In genomic region chr17:90454738-90455408, GRCm38 (mm10) we compare ENCODE assay signal across 8 mouse cellular contexts.
DNase-seq lines count a peak whose midpoint lies in the region; ATAC-seq and TF ChIP-seq lines count a peak whose summit lies in the region.

No protein-coding gene starts in this region.

- peak overlapping the region; percentile 93 for H3K4me2 ChIP-seq in hindbrain, embryonic 12.5 days (replicated peaks)
- H3K4me2 ChIP-seq in liver, postnatal 0 days (ENCODE audit: low read depth, low read length): peak overlapping the region; percentile 20; the same call in 1 of the 2 replicates

- TF ChIP-seq CTCF in testis, adult 2 months (IDR thresholded peaks at IDR 0.05; ENCODE audit: control insufficient read depth, insufficient read depth, insufficient replicate concordance, low read depth, low read length): no peak
- TF ChIP-seq CTCF in liver, postnatal 0 days (IDR thresholded peaks at IDR 0.05; ENCODE audit: low read depth): no peak

- DNase-seq in gastrocnemius, postnatal 10 days: peak; percentile 6
- no peak for DNase-seq in gastrocnemius, adult 18-20 months (ENCODE audit: low spot score)
- no peak for DNase-seq in testis, postnatal 14 days (ENCODE audit: low spot score)
- DNase-seq in liver, postnatal 0 days: peak; percentile 11
- peak; percentile 2 for DNase-seq in splenic B cell, adult 2 months (ENCODE audit: low read depth, low spot score)
- no peak for DNase-seq in T-cell, adult 2 months (ENCODE audit: low spot score)

- peaks cover 9% of the 10 kb centered on the region for H3K4me1 ChIP-seq in testis, adult 2 months (ENCODE audit: control insufficient read depth, insufficient read depth, low read length)
- peaks cover 16% of the 10 kb centered on the region for H3K4me1 ChIP-seq in hindbrain, embryonic 12.5 days
- no peaks in the 10 kb centered on the region for H3K4me1 ChIP-seq in liver, postnatal 0 days (ENCODE audit: insufficient read depth)

- no peak overlapping the region for H3K27ac ChIP-seq in testis, adult 2 months (ENCODE audit: control insufficient read depth, insufficient read depth, low read depth, low read length)
- peak overlapping the region; percentile 74 for H3K27ac ChIP-seq in hindbrain, embryonic 12.5 days
- H3K27ac ChIP-seq in liver, postnatal 0 days (ENCODE audit: low read depth): no peak overlapping the region

- no peaks in the 10 kb centered on the region for H3K36me3 ChIP-seq in testis, adult 2 months (ENCODE audit: control insufficient read depth, insufficient read depth, low read length)
- no peaks in the 10 kb centered on the region for H3K36me3 ChIP-seq in hindbrain, embryonic 12.5 days
- no peaks in the 10 kb centered on the region for H3K36me3 ChIP-seq in liver, postnatal 0 days (replicated peaks; ENCODE audit: insufficient read depth, low read length)
- H3K36me3 ChIP-seq in splenic B cell, adult 2 months (ENCODE audit: control insufficient read depth, insufficient read depth, low read length, poor library complexity, severe bottlenecking): no peaks in the 10 kb centered on the region

- no peak for TF ChIP-seq POLR2A in testis, adult 2 months (IDR thresholded peaks at IDR 0.05; ENCODE audit: control insufficient read depth, low read depth, low read length)

- peak; percentile 70 for ATAC-seq in hindbrain, embryonic 12.5 days (ENCODE audit: low FRiP score)
- ATAC-seq in liver, postnatal 0 days: no peak

- peak overlapping the region; percentile 11 for H3K4me3 ChIP-seq in testis, adult 2 months (ENCODE audit: control insufficient read depth, low read depth, low read length)
- H3K4me3 ChIP-seq in hindbrain, embryonic 12.5 days: peak overlapping the region; percentile 62
- H3K4me3 ChIP-seq in liver, postnatal 0 days (ENCODE audit: low read depth, low read length): peak overlapping the region; percentile 26

- 0% methylated on average over 40 of the region's 41 CpGs for WGBS in hindbrain, embryonic 12.5 days
- under 1% methylated on average over 38 of the region's 41 CpGs for WGBS in liver, postnatal 0 days (ENCODE audit: insufficient replicate concordance)

- peaks cover 3% of the 10 kb centered on the region for H3K27me3 ChIP-seq in testis, adult 2 months (ENCODE audit: control insufficient read depth, insufficient read depth, low read length)
- peaks cover 15% of the 10 kb centered on the region for H3K27me3 ChIP-seq in hindbrain, embryonic 12.5 days
- H3K27me3 ChIP-seq in liver, postnatal 0 days (ENCODE audit: insufficient read depth, low read length): peaks cover 27% of the 10 kb centered on the region
- no peaks in the 10 kb centered on the region; the same call in 1 of the 2 replicates for H3K27me3 ChIP-seq in splenic B cell, adult 2 months (ENCODE audit: control insufficient read depth, insufficient read depth, low read length, poor library complexity, severe bottlenecking)

- H3K9ac ChIP-seq in hindbrain, embryonic 12.5 days: peak overlapping the region; percentile 76
- H3K9ac ChIP-seq in liver, postnatal 0 days (replicated peaks): no peak overlapping the region

- TF ChIP-seq EP300 in liver, postnatal 0 days (IDR thresholded peaks at IDR 0.05; ENCODE audit: low read depth): no peak

- H3K9me3 ChIP-seq in hindbrain, embryonic 12.5 days (replicated peaks): no peaks in the 10 kb centered on the region
- no peaks in the 10 kb centered on the region for H3K9me3 ChIP-seq in liver, postnatal 0 days (ENCODE audit: low read length)

Comparison
In these comparisons a context has a peak if more than half of its experiments do, and no peak if none do; other contexts are left out.
1. DNase-seq: peak in gastrocnemius, postnatal 10 days (single experiment), liver, postnatal 0 days (single experiment) and splenic B cell, adult 2 months (single experiment); none in gastrocnemius, adult 18-20 months (single experiment), testis, postnatal 14 days (single experiment) and T-cell, adult 2 months (single experiment).
2. H3K4me3 ChIP-seq: peak in every context shown above with its lines; median percentile 62 in hindbrain, embryonic 12.5 days; 26 in liver, postnatal 0 days; 11 in testis, adult 2 months.